Mouse (Mus musculus) testis, postnatal 14 days (tissue): ENCODE data around the gene Asic2.

ENCODE experiments used
- DNase-seq: peaks from one replicate; pipeline ENCODE4 v3.0.0; 2021; ENCODE audit warnings: low spot score

The Asic2 gene

DNA sequence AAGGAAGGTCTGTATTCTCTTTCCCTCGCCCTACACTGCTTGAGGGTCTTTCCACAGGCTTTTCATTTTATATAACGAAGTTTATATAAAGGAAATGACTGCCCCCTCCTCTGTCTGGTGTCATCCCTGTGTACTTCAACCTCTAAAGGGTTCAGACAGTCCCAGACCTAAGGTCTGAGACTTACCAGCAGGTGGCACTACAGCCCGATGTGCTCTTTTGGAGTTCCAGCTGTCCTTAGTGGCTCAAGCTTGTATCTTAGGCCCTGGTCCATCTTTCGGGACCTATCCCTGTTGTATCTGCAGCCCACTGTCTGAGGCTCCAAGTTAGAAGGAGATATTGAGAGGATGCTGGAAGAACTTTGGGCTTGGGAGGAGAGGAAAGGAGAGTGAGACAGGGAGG lies 1061.8 kb downstream of the Asic2 start:
- DNase-seq, result peak; percentile 20

DNA sequence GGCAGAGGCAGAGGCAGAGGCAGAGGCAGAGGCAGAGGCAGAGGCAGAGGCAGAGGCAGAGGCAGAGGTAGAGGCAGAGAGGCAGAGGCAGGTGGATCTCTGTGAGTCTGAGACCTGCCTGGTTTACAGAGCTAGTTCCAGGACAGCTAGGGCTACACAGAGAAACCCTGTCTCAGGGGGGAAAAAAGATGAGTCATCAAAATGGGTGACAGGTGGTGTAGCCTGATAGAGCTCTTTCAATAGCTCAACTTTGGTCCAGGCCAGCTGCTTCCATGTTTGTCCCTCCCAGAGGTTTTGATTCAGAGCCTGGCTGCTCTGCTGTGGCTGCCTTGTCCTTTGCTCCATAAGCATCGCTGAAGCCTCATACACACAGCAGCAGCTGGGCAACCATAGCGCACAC lies 1063.7 kb downstream of the Asic2 start:
- DNase-seq, result no peak

DNA sequence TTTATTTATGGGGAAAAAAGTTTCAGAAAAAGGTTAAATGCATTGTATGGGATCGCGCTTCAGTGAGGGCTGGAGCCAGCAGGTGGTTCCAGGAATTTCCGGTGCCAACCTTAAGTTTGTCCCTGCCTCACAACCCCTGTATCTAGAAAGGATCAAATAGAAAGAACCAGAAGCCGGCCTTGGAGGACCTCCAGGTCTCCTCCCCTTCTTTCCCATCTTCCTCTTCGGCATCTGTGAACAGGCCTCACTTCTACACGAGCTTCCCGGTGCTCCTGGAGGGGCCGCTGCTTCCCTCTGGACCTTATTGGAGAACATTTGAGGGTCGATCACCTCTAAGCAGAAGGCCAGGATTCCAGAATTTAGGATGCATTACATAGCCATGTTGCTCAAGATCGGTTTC lies 1064.8 kb downstream of the Asic2 start:
- no peak for DNase-seq

DNA sequence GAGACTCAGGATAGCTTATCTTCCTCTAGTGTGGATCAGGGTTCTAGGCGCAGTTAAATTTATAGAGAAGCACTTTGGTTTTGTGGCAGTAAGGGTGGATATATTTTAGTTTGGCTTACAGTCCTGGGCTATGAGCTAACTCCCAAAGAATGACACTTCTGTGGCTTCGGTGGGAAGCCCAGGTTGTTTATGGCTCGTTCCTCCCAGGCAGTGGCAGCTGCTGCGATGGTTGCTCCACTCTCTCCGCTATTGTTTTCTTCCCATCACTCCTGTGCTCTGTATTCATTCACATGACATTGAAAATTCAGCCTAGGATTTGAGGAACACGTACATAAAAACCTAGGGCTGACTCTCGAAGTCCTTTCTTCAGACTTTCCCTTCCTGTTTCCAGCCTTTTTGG lies 1065.6 kb downstream of the Asic2 start:
- no peak for DNase-seq

DNA sequence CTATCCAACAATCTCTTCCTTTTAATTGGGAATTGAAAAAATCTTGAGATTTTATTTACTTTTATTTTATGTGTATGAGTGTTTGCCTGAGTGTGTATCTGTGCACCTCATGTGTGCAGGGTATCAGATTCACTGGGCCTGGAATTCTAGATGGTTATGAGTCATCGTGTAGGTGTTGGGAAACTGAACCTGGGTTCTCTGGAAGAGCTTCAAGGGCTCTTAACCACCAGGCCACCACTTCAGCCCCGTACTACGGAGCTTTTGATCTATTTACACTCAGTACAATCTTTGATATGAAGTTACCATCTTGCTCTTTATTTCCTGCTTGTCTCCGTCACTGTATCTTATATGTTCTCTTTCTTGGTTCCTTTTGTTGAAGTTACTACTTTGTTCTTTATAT lies 1067.7 kb downstream of the Asic2 start:
- no peak for DNase-seq

DNA sequence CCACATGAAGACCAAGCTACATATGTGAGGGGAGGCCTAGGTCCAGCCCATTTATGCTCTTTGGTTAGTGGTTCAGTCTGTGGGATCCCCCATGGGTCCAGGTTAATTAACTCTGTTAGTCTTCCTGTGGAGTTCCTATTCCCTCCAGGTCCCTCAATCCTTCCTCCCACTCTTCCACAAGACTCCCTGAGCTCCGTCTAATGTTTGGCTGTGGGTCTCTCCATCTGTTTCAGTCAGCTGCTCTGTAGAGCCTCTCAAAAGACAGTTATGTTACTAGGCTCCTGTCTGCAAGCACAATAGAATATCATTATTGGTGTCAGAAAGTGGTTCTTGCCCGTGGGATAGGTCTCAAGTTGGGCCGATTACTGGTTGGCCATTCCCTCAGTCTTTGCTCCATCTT lies 1072.4 kb downstream of the Asic2 start:
- no peak for DNase-seq

DNA sequence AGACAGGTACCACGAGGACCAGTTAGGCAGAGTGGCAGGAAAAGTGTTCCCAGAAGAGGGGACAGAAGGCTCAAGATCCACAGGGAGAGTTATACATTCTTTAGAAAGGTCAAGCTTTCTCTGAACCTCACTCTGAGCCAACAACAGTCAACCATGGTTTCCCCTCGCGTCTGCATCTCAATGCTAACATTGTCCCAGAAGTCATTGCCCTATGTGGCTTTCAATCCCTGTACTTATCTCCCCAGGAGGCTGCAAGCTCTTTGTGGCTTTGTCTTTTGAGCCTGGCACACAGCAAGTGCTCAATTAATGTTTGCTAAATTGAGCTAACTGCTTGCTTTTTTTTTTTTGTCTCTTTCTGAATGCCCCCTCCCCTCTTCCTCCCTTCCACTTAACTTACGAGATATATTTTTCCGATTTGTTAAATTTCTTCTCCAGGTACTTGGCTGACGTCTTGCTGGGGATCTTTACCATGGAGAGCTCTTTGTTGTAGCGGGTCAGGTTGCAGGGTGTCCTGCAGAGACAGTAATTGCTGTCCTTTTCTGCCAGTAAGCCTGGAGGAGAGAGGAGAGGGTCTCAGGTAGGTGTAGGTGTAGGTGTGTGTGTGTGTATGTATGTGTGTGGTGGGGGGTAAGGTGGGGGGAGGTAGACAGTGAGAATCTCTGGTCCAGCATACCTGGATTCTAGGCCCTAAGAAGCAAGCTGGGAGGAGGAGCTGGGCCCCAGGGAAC lies 1078.8 kb downstream of the Asic2 start:
- DNase-seq, result no peak

DNA sequence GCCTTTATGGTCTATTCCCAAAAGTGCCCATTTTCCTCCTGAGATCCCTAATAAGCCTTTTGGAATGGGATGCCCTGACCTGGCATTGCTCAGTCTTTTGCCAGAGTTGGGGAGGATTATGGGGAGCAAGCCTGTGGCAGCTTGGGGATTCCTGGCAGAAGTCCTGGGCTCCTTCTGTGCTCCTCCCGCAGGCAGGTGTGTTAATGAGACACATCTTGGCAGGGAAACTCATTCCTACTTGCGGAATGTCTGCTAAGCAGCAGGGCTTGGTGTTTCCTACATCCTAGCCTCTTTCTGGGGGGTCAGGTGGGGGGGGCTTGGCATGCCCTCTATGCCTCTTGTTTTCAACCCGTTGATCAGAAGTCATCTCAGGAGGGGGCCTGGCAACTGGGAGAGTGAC lies 1081.2 kb downstream of the Asic2 start:
- DNase-seq, result no peak

DNA sequence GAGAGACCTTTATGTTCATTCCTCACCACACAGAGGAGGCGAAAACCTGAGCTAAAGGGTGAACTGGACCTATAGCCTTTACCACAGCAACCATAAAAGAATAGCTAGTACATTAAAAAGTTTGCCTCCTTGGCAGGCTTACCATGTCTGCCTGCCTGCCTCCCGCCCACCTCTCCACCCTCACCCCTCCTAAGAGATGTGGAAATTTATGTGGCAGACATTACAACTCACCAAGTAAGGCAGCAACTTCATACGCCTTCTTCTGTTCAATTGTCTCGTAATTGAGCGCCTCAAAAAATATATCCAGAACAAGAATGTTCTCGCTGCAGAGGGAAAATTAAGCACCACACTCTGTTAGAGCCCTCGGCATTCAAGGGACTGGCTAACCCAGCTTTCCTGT lies 1081.9 kb downstream of the Asic2 start:
- no peak for DNase-seq

DNA sequence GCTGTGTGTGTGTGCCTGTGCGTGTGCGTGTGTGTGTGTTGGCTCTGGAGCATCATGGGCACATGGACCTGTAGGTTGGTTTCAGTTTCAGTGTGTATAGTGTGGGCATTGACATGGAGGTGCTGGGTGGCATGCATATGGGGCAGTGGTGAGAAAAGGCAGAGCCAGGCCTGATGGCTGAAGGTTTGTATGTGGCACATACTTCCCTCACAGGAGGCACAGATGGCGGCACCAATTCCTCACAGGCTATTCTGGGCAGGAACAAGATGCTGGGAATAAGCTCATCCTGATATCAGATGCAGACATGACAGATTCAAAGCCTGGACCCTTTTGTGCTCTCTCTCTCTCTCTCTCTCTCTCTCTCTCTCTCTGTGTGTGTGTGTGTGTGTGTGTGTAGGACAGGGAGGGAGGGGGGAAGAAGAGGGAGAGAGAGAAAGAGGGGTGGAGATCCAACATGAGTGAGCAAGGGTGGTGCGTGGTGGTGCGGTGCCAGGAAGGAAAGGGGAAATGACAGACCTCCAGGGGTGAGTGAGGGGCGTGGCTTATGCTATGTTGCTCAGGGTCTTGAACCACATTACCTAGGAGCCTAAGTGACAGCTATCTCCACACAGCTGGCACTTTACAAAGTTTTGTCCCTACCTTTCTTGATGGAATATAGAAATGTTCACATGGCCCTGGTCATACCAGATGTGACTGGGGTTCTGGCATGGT lies 1083.6 kb downstream of the Asic2 start:
- no peak for DNase-seq

DNA sequence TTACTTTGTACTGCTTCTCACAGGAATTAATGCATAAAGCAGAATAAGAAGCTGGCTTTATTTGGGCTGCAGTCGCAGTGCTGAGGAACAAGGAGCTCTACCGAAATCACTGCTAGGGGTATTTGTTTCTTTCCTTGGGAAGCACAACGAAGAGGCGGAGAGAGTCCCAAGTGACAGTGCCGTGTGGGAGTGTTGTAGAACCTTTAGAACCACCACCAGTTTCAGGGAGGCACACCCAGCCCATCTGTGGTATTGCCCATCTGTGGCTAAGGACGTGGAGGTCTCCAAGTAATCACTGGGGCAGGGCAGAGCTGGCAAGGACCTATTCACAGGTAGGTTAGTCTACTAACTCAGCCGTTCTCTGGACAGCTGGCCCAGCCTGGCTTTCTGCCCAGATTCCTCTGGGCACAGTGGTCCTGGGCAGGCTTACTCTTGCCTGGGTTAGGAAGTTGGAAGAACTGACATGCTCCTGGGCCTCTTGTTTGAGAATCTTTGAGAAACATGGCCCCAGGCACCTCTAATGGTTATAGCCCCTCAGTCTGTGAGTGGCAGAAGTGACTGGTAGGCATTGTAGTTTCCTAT lies 1085.9 kb downstream of the Asic2 start:
- DNase-seq, result no peak

DNA sequence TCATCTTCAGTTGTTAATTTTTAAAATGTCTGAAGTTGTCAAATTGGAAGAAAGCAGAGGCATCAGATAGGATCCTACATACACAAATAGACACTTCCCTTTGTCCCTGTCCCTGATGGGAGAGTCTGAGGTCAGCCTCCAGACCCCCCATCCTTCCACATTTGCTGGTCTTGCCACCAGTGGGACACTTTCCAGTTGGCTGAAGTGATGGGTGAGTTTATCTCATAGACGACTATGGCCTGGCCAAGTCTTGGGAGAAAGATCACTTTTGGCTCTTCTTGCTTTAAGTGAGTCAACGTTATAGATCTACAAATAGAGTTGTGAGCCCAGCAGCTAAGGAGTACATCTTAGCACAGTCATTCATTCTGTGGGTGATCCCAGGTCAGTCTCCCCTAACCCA lies 1090.2 kb downstream of the Asic2 start:
- DNase-seq, result no peak

DNA sequence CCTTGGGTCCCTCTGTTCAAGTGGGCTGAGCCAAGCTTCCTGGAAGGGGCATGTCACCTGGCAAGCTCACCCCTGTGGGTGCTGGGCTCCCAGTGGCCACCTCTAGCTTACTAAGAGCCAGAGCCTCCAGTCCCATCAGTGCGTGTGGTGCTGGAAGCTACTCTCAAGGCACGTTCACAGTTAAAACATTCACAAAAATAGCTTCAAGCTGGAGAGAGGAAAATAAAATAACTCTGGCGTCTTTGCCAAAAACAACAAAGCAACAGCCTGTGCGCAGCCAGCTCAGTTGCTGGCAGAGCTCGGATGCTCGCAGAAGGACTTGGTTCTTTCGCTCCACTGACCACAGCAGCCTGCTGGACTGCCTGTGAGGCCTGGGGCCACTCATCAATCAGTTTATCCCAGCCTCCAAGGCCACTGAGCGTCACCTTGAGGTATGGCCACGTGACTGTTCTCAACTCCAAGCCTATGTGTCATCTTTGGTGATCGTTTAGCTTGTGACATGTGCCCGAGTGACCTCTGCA lies 1091.1 kb downstream of the Asic2 start:
- peak; percentile 52 for DNase-seq

DNA sequence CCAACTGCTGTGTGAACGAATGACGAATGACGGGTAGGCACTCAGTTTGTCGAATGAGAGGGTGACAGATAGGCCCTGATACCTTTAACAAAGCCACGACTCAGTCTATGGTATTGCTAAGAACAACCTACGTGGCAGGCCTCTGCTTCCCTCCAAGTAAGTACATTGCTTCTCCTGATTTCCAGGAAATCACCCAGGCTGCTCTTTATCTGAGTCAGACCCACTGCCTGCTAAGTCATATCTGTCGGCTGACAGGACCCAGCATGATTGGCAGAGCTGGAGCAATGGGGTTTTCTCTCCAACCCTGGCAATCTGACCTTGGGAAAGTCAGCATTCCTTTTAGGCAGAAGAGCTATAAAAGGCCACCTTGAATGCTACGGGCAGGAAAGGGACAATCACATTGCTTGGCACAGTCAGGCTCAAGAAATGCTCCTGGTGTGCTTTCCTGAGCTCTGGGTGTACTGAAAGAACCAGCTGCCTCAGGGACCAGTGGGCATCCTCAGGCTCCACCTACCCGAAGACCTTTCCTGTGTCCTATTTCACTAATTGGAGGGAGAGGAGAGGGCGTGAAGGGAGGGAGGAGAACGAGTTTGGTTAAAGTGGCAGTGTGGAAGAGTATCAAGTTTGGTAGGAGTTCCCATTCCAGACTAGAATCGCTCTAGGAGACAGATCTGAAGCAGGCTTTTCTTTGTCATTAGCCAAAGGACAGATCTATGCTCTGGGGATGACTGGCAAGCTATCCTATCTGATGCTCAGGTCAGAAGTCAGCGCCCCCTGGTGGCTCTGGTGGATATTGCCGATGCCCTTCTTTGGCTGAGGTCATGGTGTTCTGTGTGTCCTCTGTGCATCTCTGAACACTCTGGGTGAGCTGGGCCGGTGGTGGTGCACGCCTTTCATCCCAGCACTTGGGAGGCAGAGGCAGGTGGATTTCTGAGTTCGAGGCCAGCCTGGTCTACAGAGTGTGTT lies 1095.5 kb downstream of the Asic2 start:
- peak; percentile 56 for DNase-seq

DNA sequence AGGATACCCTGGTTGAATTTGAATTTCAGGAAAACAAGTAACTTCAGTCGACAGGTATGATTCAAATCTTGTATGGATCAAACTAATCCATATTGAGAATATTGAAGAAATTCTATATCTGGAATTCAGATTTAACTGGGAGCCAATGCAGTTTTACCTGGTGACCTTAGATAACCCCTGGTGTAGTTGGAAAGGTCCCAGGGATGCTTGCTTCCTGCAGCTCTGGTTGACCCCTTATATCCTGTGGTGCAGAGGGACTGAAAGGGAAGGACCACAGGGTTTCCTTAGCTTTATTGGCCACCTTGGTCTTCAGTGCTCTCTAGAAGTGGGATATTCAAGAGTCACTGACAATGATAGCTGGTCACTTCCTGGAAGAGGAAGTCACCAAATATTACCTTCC lies 1100.2 kb downstream of the Asic2 start:
- no peak for DNase-seq

DNA sequence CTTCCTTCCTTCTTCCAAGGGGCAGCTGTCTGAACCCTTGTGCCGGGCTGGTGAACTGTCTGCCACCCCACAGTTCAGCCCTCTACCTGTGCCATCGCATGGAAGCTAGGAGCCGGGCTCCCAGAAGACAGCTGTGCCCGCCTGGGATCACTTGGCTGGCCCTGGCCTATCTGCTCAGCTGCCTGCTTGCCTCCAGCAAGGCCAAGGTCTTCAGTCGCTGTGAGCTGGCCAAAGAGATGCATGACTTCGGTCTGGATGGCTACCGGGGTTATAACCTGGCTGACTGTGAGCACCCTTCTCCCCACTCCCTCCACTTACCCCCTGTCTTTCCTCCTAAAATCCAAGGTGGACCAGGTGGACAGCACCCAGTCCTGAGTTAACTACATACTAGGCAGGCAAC lies 1105.3 kb downstream of the Asic2 start:
- no peak for DNase-seq

DNA sequence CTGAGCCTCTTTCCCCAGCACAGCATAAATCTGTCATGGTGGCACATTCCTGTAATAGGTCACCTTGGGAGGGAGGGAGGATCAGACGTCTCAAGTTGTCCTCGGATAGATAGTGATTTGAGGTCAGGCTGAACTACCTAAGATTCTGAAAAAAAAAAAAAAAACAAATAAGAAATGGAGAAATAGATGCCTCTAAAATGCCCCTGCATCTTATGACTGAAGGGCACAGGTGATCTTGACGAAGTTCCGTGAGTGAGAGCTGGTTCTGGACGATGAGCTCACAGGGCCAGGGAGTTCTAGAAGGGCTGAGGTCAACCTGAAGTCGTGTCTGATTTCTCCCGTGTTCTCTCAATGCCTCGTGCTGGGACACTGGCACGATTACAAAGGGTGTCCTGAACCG lies 1110.2 kb downstream of the Asic2 start, which contains the start of gene Spaca3:
Spaca3 (plus strand) TSS at position 301 of the 400 bp plus-strand sequence.
- no peak for DNase-seq

DNA sequence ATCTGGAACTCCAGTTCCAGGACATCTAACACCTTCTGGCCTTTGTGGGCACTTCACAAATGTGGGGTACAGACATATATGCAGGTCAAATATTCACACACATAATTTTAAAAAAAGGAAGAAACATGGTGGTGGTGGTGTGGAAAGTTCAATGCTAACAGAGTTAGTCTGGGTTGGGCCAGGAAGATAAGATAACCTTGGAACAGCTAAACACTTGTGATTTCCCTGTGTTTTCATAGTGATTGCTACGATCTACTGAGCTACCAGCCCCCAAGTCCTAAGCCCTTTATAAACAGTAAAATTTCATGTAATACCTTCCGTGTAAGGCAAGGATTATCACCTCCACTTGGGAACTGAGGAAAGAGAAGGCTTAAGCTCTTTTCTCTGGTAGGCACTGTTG lies 1111.4 kb downstream of the Asic2 start:
- DNase-seq, result no peak

DNA sequence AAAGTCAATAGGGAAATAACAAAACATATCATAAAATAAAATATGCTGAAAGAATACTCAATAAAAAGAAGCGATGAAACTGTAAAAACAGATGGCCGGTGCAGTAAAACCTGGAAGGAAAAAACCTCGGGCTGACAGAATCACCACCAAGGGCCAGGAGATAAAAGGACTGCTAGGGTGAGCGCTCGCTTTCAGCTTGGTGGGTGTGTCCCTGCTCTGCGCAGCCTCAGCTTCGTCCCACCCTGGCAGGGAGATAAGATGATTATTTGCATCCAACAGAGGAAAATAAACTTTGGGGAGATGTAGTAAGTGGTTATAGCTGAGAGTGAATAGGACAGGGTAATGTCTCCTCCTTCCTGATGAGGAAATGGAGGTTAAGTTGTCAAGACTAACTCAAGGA lies 1113.3 kb downstream of the Asic2 start:
- no peak for DNase-seq

DNA sequence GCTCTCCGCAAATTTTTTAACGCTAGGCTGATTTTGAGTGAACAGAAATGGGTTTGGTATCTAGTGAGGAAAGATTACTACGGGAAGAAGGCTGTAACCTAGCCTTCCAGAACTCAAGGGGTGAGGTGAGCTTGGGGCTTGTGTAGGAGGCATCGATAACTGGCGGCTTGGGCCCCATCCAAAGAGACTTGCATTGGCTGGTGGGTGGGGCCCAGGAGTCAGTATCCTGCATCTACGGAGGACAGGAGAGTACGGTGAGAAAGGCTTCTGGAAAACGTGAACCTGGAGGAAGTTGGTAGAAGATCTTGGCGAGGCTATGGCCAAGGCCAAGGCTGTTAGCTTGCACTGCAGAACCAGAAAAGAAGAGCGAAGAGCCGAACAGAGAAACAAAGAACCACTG lies 1113.8 kb downstream of the Asic2 start:
- DNase-seq, result no peak

DNA sequence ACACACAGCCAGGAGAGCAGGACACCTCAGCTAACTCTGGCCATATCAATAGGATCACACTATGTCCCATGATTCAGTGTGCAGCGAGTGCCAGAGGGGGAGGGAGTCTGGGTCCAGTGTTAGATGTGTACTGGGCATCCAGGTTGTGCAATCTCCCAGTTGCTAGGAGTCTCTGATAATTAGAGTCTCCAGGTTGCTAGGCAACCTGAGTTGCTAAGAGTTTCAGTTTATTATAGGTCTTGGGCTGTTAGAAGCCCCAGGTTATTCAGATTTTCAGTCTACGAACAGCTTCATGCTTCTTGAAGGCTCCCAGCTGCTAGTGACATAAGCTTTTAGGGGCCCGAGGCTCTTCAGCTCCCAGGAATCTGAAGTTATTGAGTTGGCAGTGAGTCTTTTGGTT lies 1115.2 kb downstream of the Asic2 start:
- no peak for DNase-seq

DNA sequence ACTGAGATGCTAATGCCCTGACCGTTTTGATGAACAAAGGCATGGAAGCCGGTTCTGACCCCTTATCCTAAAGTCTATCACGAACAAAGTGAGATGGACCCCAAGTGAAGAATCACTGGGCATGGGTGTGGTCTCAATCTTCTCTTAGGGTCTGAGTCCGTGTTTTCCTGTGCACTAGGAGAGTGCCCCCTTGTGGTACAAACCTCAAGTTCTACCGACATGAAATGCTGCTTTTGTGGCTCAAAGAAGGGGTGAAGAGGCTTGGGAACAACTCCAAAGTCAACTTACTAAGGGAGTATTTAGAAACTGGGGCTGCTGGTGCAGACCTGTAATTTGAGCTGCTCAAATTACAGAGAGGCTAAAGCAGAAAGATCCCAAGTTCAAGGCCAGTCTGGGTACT lies 1116.4 kb downstream of the Asic2 start:
- DNase-seq, result no peak
